Mouse (Mus musculus): Measurements from ENCODE around the gene Jmjd6.

DNA sequence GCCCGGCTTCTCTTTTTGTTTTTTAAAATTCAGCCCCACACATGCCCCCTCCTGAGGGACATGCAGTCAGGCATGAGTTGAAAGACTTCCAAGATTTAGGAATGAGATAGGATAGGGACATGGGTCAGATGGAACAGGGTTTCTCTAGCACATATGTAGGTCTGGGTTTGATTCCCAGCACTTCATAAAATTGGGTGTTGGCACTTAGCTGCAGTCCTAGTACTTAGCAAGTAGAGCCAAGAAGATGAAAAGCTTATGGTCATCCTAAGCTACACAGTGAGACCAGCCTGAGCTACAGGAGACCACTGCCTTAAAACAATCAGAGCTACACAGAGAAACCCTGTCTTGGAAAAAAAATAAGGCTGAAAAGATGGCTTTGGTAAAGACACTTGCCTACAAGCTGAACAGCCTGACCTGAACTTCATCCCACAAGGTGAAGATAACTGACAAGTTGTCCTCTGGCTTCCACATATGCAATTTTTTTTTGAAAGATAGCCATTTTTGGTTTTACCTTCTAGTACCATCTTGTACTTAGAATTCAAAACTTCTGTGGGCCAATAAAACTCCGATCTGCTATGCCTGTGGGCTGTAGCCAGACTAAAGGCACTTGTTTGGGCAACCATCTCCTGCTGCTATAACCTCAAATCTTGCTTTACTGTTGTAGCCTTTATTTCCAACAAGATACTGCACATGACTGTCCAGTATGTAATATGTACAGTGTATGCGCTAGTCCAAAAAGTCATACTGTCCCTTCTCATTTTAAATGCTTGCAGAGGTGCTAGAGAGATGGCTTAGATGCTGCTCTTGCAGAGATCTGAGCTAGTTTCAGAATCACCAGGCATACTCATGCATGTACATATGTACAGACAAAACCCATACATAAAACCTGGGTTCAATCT, 4.2 kb upstream of the Jmjd6 start:
- TF ChIP-seq POLR2A (IDR thresholded peaks at IDR 0.05; ENCODE audit: insufficient read depth, low read depth, low read length) (no peak), CTCF (IDR thresholded peaks at IDR 0.05; ENCODE audit: insufficient read depth, low read depth, low read length) (no peak)
